Mouse (Mus musculus): ENCODE measurements at regions not wholly inside any gene's neighbourhood (a gene's known extent, or its start where the extent isn't known, plus 50 kb on each side); places are given as distances from the start of the nearest gene placed in this dataset.
A peak's percentile ranks its signal among the peaks of the same experiment; 100 is the strongest.

DNA sequence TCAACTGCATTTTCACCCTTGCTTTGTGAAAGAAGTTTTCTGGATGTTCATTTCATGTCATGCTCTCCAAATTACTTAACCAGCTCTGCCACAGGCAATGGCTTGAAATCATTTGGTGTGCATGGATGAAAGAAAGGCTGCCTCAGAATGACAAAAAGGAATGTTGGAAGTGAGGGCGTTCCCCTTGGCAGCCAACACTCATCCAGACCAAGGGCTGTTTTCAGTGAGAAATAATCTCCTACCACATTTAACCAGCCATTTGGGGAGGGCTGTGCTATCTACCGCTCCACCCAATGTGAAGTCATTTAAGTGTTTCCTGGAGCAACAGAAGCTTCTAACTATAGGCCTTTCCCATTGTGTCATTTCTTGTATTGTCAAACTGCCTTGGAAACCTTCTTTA lies 650.8 kb downstream of the Fat4 start:
- in situ Hi-C loops (cut with MboI; ENCODE audit: low pct_unique_long_range_greater_than_20kb): no loop called here
- no peak for TF ChIP-seq CTCF (IDR thresholded peaks at IDR 0.05)
- no peaks in the 10 kb centered on the region for H3K27me3 ChIP-seq
- ChIA-PET CTCF (interaction anchor here (0.9 kb wide), 1 partner anchor 21 kb away, joined by 3 read pairs; no protein-coding TSS in a partner anchor), POLR2A (no interaction called here)
- DNase-seq (ENCODE audit: low read depth, low spot score) (no peak), ATAC-seq (no peak)

DNA sequence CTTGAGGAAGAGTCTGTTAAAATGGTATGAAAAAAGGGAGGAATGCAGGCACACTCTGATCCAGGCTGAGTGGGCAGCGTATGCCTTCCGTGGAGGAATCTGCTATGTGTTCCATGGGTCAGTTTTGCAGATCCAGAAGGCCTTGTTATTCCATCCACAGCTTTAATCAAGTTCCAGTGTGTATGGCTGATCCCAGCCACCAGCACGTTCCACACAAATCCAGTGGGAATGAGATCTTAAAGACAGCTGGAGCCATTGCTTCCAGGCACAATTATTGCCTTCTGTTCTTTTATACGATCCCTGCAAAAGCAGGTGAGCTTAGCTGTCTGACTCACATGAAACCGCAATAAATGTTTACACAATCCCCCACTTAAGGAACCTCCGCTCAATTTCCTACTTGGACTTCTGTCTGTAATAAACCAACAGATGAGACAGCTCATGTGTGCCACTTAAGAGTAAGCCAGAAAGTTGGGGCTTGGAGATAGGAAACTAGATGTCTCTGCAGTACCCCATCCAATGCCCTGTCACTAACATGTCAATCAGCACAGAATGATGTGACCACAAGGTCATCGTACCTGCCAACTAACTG lies 653.9 kb downstream of the Fat4 start:
- DNase-seq (ENCODE audit: low read depth, low spot score) (peak; percentile 58), ATAC-seq (peak; percentile 65)
- H3K27me3 ChIP-seq: no peaks in the 10 kb centered on the region
- TF ChIP-seq CTCF (IDR thresholded peaks at IDR 0.05): no peak
- POLR2A ChIA-PET: interaction anchor here (1.0 to 1.6 kb wide), 3 partner anchors 13 to 125 kb away, joined by 3 to 4 read pairs (median 3); no protein-coding TSS in a partner anchor
- in situ Hi-C loops (cut with MboI; ENCODE audit: low pct_unique_long_range_greater_than_20kb): no loop called here
- CTCF ChIA-PET: interaction anchor here (1.4 to 5.5 kb wide), 5 partner anchors 17 to 75 kb away, joined by 3 to 38 read pairs (median 6); no protein-coding TSS in a partner anchor

DNA sequence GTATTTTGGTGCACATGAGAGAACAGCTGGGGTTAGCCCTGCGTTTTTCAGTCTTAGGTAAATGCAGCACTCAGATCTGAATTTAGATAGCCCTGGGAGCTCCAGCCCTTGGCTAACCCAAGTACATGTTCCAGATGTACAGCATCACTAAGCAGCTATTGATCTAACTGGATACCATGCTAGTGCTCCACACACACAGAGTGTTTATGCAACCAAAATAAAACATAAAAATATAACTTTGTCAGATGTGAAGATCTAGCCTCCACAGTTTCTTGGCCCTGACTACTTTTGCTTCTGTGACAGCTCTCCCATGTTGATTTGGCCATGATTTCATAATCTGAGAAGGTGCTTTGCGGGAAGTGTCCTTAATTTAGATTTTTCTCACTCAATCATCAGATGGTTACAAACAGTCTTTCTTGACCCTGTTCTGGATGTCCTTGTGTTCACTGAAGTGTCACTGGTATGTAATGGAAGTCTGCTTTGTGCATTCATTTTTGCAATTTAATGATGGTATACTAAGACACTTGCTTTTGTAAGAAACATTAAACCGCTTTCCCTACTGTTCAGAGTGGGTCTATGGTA lies 672.8 kb downstream of the Fat4 start:
- ChIA-PET POLR2A (no interaction called here), CTCF (interaction anchor here (1.1 to 4.1 kb wide), 2 partner anchors 18 to 32 kb away, joined by 3 to 38 read pairs; no protein-coding TSS in a partner anchor)
- DNase-seq (ENCODE audit: low read depth, low spot score) (no peak), ATAC-seq (no peak)
- no peak for TF ChIP-seq CTCF (IDR thresholded peaks at IDR 0.05)
- in situ Hi-C loops (cut with MboI; ENCODE audit: low pct_unique_long_range_greater_than_20kb): no loop called here
- no peaks in the 10 kb centered on the region for H3K27me3 ChIP-seq

DNA sequence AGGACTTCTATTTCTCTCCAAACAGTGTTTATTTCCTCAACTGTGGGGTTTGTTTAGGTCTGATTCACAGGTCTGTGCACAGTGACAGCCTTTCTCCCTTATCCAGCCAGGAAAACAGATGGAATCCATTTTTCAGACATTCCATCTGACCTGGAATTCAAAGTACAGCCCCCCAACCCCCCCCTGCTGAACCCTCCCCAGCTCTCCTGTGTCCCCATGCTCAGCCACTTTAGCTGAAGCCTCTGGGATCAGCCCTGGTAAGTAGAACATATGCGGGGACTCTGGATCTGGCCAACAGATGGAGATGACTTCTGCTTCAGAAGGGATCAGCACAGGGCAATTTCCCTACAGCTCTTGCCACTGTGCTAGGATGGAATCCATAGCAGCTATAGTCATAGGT lies 674.2 kb downstream of the Fat4 start:
- ATAC-seq: no peak
- in situ Hi-C loops (cut with MboI; ENCODE audit: low pct_unique_long_range_greater_than_20kb): no loop called here
- TF ChIP-seq CTCF (IDR thresholded peaks at IDR 0.05): no peak
- POLR2A ChIA-PET: no interaction called here
- CTCF ChIA-PET: interaction anchor here (1.3 to 2.0 kb wide), 2 partner anchors 18 to 20 kb away, joined by 4 to 8 read pairs; no protein-coding TSS in a partner anchor
- DNase-seq (ENCODE audit: low read depth, low spot score): no peak
- no peaks in the 10 kb centered on the region for H3K27me3 ChIP-seq

DNA sequence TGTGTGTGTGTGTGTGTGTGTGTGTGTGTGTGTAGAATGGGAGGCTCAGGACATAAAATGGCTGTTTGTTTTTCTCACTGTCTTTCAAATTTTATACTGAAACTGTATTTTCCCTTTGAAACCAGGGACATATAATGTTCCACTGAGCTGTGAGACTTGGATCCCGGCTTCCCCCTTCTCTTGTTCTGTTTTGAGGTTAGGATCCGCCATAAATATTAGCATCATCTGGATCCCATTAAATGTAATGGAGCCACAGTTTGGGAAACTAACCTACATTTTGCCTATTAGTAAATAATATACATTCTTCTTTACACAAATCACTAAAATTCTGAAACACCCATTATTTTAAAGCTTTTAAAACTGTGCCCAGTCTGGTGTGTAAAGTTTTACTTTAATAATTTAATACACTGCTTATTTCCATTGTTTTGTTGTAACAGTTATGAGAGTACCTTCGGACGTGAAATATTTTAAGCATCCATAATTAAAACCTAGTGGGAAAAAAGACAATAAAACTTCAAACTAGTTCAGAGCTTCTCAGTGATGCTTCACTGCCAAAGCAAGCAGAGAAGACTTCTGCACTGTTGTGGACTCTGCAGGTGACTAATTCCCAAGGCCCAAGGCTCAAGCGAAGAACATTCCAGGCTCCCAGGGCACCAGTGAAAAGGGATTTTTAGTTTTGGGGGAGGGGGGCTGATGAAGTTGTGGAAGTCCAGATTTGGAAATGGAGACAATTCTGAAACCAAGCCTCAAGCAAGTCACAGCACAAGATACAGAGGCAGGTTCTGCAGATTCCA lies 684.9 kb downstream of the Fat4 start:
- ATAC-seq (peak; percentile 86), DNase-seq (ENCODE audit: low read depth, low spot score) (peak; percentile 55)
- in situ Hi-C loops (cut with MboI; ENCODE audit: low pct_unique_long_range_greater_than_20kb): no loop called here

DNA sequence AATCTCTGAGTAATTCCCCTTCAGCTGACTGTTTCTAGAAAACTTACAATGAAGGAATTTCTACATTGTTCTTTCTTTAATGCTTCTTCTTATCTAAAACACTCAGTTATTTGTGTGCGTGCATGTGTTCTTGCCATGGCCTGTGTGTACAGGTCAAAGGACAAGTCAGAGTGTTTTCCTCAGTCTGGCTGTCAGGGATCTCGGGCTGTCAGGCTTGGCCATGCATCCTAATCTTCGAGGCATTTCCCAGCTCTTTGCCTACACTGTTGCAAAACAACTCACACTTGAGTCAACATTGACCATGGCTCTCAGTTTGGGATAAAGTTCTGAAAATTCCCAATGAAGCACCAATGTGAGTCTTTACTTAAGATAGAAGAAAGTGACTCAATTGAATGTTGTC lies 688.5 kb downstream of the Fat4 start:
- TF ChIP-seq CTCF (IDR thresholded peaks at IDR 0.05): no peak
- ATAC-seq (no peak), DNase-seq (ENCODE audit: low read depth, low spot score) (no peak)
- ChIA-PET POLR2A (no interaction called here), CTCF (no interaction called here)
- H3K27me3 ChIP-seq: no peaks in the 10 kb centered on the region
- in situ Hi-C loops (cut with MboI; ENCODE audit: low pct_unique_long_range_greater_than_20kb): no loop called here

More for the DNA sequence above, 684.9 kb downstream of the Fat4 start:
- H3K27me3 ChIP-seq: no peaks in the 10 kb centered on the region
- no peak for TF ChIP-seq CTCF (IDR thresholded peaks at IDR 0.05)
- POLR2A ChIA-PET: interaction anchor here (0.7 kb wide), 1 partner anchor 309 kb away, joined by 4 read pairs; no protein-coding TSS in a partner anchor
- CTCF ChIA-PET: interaction anchor here (1.3 kb wide), 2 partner anchors 13 to 210 kb away, joined by 3 to 4 read pairs; no protein-coding TSS in a partner anchor

DNA sequence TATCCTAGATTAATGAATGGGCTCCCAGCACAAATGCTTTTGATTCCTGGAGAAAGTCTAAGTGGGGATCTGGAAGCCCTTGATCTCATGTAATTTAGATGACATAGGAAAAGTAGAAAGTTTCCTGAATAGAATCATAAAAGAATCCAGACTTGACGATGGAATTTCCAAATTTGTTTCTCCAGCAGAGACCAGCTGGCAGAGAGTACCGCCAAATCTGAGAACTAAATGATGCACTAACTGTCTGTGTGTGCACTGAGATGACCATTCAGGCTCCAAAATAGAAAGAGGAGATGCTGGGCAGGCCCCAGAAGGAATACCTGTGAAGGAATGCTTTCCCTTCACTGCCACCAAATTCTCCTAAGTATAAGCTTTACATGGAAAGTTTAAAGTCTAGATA lies 704.6 kb downstream of the Fat4 start:
- in situ Hi-C loops (cut with MboI; ENCODE audit: low pct_unique_long_range_greater_than_20kb): no loop called here
- CTCF ChIA-PET: interaction anchor here (0.9 to 1.2 kb wide), 4 partner anchors 8 to 18 kb away, joined by 3 to 4 read pairs (median 4); no protein-coding TSS in a partner anchor
- ATAC-seq: no peak

DNA sequence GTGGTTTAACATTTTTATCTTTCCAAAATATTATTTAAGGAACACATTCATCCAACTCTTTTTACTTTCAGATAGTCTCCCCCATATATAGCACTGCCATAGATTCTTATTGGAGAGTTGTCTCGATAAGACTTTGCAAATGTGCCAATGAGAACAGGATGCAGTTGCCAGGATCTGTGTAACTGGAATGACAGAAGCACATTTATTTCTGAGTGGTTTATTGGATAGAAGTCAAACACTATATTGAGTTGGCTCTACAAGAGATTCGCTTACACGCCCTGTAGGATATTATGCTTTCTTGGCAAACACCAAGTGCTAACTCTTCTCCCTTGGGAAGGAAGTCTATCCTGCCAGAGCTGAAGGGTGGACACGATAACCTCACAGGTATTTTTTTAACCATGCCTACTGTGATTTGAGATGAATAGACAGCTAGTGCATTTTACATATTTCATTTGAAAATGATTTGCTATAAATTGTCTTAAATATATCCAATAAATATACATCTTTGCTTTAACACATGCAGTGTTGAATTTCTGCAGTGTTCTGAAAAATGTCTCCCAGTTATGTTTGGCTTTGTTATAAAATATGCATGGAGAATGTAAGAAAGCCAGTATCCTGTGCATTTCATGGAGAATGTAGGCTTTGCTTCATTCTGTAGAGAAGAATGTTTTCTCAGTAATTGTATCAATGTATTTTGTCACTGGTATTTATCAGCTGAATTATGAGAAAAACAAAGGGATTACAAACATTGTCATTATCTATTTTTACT lies 705.8 kb downstream of the Fat4 start:
- no peak for TF ChIP-seq CTCF (IDR thresholded peaks at IDR 0.05)
- ATAC-seq (no peak), DNase-seq (ENCODE audit: low read depth, low spot score) (no peak)
- POLR2A ChIA-PET: no interaction called here
- peaks cover 1% of the 10 kb centered on the region for H3K27me3 ChIP-seq
- in situ Hi-C loops (cut with MboI; ENCODE audit: low pct_unique_long_range_greater_than_20kb): no loop called here
- CTCF ChIA-PET: no interaction called here

More for the DNA sequence above, 704.6 kb downstream of the Fat4 start:
- POLR2A ChIA-PET: interaction anchor here (0.7 kb wide), 1 partner anchor 72 kb away, joined by 4 read pairs; no protein-coding TSS in a partner anchor
- DNase-seq (ENCODE audit: low read depth, low spot score): no peak
- TF ChIP-seq CTCF (IDR thresholded peaks at IDR 0.05): no peak
- no peaks in the 10 kb centered on the region for H3K27me3 ChIP-seq

DNA sequence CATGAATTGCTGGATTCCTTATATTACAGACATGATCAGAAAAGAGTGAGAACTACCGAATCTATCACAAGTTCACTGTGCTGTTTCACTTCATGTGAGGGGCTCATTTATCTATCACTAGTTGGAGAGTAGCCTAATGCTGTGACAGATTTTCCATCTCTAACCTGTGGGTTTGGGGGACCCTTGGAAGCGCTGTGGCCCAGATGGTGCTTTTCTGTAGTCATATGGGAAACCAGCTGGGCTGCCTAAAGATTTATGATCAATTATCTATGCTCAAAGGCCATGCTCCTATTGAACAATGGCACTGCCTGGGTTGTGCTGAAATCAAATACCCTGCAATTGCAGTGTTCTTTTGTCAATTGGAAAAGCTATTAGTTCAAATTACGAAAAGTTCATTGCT lies 723.2 kb downstream of the Fat4 start:
- ChIA-PET CTCF (interaction anchor here (1.1 to 2.1 kb wide), 2 partner anchors 10 to 19 kb away, joined by 3 to 8 read pairs; no protein-coding TSS in a partner anchor), POLR2A (no interaction called here)
- in situ Hi-C loops (cut with MboI; ENCODE audit: low pct_unique_long_range_greater_than_20kb): no loop called here
- ATAC-seq (no peak), DNase-seq (ENCODE audit: low read depth, low spot score) (no peak)
- no peak for TF ChIP-seq CTCF (IDR thresholded peaks at IDR 0.05)
- H3K27me3 ChIP-seq: peaks cover 17% of the 10 kb centered on the region

DNA sequence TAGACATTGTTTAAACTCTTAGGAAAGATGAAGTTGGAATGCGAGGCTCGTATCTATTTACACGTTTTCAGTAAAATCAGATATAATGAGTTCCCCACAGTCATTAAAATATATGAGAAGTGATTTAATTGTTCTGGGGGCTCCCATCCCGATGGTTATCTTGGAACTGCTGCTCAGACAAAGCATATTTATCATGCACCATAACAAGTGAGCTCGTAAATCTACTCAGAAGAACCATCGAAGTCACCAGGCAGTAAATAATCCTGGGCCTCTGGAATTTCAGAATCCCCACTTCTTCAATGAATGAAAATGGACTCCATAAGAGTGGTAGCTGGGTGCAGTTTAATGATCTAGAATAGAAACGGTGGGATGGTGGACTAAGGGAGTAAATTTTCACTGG lies 725.7 kb downstream of the Fat4 start:
- H3K27me3 ChIP-seq: peaks cover 17% of the 10 kb centered on the region
- CTCF ChIA-PET: interaction anchor here (1.1 to 2.0 kb wide), 3 partner anchors 13 to 33 kb away, joined by 3 to 11 read pairs (median 3); no protein-coding TSS in a partner anchor
- ATAC-seq (no peak), DNase-seq (ENCODE audit: low read depth, low spot score) (no peak)
- in situ Hi-C loops (cut with MboI; ENCODE audit: low pct_unique_long_range_greater_than_20kb): no loop called here
- no peak for TF ChIP-seq CTCF (IDR thresholded peaks at IDR 0.05)
- POLR2A ChIA-PET: no interaction called here

Measured in Patski (cell line).